Mouse (Mus musculus) spleen, adult 2 months (tissue): Measurements from ENCODE around the gene Slc35e2.

ENCODE experiments used
- CTCF ChIP-seq: fragments of 200-500 bp; IDR thresholded peaks from 2 replicates; pipeline ENCODE4 v1.5.1; 2011; ENCODE audit warnings: mild to moderate bottlenecking, inconsistent platforms; ENCODE audit not compliant: insufficient read depth, insufficient read length, insufficient replicate concordance; ENCODE audit errors: extremely low read depth
- POLR2A ChIP-seq: fragments of 200-500 bp; IDR thresholded peaks from 2 replicates; pipeline ENCODE4 v1.6.1; 2011; ENCODE audit warnings: low read depth, low read length, inconsistent platforms

- TF ChIP-seq POLR2A (peak; percentile 43; the same call in 1 of the 2 replicates), CTCF (peak; percentile 50; the same call in 1 of the 2 replicates)
Measured at GRCm38 (mm10) chr4:155563400-155564231, 37.6 kb upstream of the Slc35e2 start.
